Mouse (Mus musculus) stomach, postnatal 0 days (tissue): ENCODE measurements around the gene St6galnac5.

ENCODE experiments used
- CTCF ChIP-seq: IDR thresholded peaks from 2 replicates; pipeline ENCODE4 v1.5.1; 2016; ENCODE audit warnings: antibody characterized with exemption, low read depth, mild to moderate bottlenecking, moderate library complexity
- EP300 ChIP-seq: optimal IDR thresholded peaks from 2 replicates; pipeline ENCODE3; 2016; ENCODE audit warnings: antibody characterized with exemption

DNA sequence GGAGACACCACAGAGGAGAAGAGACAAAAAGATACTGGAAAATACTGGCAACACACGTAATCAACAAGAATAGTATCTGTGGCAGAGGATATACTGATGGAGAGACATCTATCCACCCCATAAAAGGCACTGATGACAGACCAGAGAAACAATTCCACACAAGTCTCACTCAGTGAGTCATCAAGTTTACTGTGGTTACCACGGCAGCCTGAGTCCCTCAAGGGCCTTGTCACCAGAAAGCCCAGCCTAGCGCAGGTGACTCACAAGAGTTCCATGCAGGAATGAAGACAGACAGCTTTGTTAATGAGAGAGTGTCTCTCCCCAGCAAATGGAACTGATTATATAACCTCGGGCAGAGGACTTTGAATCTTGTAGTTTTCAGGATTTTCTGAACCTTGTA is 168.1 kb downstream of the St6galnac5 start:
- no peak for TF ChIP-seq CTCF
- no peak for TF ChIP-seq EP300
